Mouse (Mus musculus) right cerebral cortex, postnatal 4 days (tissue): ENCODE measurements at regions not wholly inside any gene's neighbourhood (a gene's known extent, or its start where the extent isn't known, plus 50 kb on each side); places are given as distances from the start of the nearest gene placed in this dataset.

Source experiments
- DNase-seq: peaks from one replicate; pipeline ENCODE4 v3.0.0-alpha.2; 2022

DNA sequence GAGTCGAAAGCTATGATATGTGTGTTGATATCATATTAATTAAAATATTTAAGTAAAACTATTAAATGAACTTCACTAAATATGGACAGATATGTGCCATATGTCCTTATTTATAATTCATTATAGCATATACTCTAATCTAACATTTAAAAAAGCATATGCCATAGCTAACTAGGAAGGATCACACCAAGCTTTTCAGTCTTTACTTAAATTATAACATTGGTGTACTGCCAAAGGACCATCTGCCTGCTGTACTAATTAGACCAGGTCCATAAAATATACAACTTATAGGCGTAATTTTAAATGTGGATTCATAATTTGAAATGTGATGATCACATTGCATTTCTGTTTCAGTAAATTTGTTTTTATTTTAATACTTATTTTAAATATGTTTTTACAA, 651.9 kb upstream of the Klhl1 start:
- no peak for DNase-seq

DNA sequence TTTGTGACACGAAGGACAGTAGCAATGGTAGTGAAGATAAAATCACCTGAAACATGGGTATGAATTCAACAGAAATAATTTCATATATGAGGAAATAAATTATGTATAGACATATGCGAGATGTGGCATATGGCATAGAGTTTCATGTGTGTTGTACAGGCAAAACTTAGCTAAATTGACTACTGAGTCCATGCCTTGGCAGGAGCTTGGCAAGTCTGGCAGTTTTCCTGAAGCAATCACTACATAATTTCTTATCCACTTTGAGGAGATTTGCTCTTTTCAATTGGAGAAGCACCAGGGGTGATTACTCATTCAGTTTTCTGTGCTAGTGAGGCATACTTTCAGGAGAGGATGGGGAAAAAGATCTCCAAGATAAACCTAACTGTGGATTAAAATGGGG, 646.9 kb upstream of the Klhl1 start:
- DNase-seq = peak; percentile 27

DNA sequence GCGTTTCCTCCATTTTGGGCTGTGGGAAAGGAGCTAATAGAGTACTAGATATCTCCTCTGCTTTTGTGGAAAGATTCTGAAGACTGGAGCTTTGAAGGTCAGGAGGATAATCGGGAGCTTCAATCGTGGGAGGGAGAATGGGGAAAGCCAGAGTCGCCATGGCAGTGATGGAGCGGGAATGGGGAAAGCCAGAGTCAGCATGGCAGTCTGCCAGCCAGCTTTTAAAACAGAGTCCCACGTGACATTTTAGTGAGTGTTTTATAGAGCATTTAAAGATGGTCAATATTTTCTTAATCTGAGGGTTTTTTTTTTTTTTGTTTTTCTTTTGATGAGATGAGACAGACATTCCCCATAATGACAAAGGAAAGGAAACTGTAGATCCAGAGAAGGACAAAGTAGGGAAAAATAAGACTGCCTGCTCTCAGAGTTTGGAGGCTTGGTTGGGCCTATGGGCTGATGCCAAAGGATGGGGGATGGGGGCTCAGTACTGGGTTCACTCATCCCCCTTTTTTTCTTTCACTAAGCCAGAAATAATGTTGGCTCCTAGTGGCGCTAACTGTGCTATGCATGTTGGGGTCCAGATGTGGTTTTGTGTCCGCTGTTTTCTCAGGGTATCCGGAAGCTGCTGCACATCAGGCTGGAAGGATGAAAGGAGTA, 630.2 kb upstream of the Klhl1 start:
- DNase-seq = no peak

DNA sequence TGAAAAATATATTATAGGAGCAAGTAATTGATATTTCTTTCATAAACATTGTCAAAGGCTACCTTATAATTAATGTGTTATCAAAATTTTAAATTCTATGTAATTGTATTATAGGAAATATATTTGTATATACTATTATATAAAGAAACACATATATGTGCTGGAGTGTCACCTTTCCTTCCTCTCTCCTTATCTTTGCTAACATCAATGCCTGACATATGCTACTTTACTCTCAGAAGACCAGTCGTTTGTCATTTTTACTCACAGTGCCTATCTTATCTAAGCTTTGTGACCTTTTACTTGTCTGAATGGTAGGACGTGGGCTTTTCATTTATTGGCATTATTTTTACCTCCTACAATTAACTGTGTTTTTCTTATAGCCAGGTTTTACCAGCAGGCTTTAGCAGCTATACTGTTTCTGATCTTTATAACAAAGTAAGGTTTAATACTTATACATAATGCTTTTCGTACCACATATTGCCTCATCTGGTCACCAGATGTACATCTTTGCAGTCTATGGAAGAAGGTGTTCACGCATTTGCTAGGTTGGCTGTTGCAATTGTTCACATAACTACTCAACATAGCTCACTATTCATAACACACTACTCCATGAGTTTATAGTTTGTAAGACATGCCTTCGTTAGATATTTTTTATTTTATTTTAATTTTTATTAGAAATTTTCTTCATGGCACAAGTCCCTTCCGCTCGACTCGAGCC, 597.2 kb upstream of the Klhl1 start:
- no peak for DNase-seq

DNA sequence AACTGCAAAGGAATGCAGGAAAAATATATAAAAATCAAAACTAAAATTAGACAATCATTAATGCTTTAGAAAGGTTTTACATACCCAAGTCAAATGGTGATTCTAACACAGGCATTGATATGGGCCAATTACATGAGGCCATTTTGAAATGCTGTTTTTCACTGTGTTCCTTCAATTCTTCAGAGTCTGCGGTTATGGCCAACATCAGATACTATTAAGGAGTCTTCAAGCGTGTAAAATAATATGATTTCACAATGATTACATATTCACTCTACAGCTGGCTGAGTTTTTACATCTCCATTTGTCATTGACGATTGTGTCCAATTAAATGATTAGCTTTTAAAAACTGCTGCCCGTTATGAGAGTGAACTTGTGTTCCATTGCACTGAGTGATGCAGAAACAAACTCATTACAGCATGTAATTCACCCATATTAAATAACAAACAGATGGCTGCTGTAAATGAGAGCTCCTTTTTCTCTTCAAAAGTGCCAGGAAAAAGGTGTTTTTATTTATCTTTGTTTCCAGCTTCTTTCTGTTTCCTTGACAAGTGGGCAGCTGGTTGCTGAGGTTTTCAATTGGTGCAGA, 582.3 kb upstream of the Klhl1 start:
- DNase-seq = no peak

DNA sequence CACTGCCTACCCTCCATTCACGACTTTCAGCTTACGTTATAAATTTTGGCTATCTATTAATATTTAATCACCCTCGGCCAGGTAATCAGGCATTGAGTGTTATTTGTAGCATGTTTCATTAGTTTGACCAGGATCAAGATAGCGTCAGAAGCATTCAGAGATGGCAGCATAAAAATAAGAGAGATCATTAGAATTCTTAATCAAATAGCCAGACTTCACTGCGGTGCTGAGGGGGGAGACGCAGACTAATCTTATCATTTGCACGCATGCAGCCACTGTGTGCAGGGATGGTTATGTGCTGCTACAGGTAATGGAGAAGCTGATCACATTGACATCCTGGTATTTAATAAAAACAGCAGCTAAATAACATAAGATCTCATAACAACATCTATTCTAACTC, 574.5 kb upstream of the Klhl1 start:
- no peak for DNase-seq

DNA sequence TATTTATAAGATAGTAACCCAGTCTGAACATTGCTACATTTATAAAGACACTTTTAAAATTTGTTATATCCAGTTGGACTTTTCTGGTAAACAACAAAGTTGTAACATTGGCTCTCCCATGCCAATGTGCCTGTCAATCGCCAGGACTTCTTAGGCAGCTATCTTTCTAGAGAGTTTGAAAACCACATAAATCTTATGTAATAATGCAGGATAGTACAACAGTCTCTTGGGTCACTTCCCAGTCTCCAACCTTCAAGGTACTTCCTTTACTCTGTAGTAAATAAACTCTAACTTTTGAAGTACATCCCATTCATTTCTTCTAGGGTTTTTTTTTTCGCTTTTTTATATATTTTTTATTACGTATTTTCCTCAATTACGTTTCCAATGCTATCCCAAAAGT, 570.0 kb upstream of the Klhl1 start:
- no peak for DNase-seq

DNA sequence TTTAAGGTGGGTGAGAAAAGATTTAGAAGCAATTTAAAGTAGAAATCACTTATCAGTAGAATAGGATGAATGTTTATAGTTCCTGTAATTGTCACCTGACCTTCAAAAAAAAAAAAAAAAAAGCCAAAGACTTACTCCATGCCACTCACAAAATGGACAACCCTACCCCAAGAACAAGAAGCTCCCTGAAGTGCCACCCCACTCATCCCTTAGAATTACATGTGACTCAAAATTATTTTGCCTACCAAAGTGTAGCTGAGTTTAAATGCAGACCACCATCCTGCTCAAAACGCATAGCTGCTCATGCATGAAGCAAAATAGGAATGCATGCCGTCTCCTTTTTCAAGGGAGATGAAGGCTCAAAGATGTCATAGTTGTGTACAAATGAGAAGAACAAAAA, 568.4 kb upstream of the Klhl1 start:
- no peak for DNase-seq

DNA sequence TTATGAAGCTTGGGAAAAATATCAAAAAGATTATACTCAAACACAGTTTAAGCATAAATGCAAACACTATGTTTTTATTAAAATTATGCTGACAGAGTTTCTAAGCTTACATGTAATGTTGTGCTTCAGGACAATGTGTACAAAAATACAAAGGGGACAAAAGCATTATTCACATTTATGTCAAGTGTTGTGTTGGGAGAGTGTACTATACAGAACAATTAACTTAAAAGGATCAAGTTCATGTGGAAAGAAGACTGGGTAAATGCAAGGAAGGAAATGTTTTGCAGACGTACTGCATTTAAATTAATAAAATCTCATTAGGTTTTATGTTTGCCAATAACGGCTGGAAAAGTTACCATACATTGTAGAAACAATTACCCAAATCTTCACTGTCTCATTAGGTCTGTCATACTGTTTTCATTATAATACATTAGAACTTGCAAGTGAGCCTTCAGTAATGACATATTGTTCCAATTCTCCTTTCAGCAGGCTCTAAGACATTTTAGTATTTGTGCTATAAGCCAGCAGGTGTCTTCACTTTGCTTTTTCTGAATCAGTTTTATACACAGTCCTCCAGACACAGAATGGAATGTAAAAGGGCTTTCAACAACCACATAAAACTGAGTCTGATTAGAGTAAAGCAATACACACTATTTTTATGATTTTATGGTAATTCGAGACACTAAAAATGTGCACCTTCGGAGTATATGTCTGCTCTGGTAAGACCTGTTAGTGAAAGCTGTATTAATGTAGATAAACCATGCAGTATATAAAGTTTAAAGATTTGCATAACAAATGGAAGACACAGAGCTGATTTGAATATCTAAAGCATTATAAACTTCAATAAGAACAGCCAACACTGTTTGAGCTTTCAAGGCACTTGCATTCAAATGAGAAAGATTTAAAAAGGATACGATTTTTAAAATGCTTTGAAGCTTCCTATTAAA, 567.7 kb upstream of the Klhl1 start:
- DNase-seq = no peak

DNA sequence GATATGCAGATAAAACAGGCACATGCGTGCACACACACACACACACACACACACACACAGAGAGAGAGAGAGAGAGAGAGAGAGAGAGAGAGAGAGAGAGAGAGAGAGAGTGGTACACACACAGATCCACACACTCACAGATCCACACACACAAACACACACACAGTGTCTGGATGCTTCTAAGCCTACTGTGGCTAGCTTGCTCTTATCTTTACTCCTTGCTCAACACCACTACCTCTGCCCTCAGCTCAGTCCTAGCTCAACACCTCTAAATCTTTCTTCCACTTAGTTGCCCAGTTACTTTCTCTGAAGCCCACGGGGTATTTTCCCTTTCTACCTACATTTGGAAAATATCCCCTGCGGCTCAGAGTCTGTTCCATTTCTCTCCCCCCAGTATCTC, 555.9 kb upstream of the Klhl1 start:
- no peak for DNase-seq

DNA sequence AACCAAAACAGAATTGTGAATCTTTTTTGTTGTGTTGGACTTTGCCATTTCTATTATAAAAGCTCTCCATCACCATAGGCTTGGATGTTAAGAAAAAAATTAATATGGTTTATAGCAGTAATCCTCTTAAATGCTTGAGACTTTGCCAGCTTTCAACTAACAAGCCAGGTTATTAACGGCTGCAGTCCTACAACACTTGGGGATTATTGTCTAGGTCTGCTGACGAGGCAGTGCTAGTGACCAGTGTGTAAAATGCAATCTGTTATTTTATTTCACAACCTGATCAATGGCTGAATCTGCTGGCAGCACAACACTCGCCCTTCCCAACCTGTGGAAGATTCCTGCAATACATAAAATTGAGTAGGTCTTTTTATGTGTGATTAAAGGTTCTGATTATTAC, 549.9 kb upstream of the Klhl1 start:
- no peak for DNase-seq

DNA sequence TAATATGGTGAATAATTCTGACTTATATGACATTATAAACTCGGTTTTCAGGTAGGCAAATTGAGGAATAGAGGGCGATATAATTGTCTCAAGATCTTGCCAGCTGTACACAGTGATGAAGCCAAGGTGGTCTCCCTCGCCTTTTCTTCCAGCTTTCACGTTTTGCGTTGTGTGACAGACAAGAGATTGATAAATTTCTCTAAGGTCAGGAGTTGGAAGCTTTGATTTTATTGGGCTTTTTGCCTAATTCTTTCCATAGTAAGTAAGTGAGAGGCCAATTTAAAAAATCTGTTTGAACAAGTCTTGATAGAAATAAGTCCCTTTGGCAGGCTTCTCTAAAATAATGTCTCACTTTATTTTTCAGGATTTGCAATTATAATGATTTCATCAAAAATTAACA, 549.4 kb upstream of the Klhl1 start:
- no peak for DNase-seq

DNA sequence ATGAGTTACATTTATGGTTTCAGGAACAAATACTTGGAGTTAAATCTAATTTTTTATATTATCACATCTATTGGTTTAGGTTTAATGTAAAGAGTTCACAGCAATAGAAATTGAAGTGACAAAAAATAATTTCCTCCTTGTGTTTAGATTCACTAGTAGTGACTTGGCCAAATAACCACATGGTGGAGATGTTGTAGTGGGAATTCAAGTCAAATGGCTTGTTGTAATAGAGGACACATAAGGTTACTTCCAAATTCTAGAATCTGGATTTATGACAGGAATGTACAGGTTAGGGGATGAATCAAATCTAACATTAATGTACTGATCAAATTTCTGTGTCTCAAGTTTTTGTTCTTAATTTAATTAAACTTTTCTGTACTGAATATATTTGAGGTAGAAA, 526.4 kb upstream of the Klhl1 start:
- no peak for DNase-seq

DNA sequence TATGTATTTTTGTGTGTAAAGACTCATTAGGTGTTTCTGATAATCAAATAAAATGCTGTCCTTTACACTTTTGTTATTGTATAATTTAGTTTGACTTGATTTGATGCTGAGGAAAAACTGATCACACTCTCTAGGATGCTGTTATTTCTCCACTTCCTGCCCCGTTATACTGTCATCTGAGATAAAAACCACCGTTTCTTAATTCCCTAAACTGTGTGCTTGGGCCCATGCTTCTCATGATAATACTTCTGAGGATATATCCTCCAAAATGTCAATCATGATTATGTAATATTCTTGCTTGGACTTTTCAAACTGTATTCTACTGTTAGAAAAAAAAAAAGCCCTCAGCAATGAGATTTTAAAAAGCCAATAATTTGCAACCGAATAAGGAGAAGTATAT, 520.9 kb upstream of the Klhl1 start:
- DNase-seq = no peak

DNA sequence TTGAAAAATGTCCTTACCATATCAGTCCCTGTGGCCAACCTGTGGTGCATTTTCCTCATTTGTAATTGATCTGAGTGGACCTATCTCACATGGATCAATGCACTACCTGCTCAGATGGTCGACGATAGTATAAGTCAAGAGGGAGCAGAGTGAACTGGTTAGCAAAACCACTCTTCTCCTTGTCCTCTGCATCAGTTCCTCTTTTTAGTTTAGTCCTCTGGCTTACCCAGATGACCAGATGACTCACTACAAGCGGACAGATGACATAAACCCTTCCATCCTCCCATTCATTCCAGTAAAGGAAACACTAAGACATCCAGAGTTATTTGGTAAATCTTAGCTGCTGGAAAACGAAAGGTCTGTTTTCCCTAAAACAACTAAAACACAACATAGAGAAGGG, 509.6 kb upstream of the Klhl1 start:
- no peak for DNase-seq

DNA sequence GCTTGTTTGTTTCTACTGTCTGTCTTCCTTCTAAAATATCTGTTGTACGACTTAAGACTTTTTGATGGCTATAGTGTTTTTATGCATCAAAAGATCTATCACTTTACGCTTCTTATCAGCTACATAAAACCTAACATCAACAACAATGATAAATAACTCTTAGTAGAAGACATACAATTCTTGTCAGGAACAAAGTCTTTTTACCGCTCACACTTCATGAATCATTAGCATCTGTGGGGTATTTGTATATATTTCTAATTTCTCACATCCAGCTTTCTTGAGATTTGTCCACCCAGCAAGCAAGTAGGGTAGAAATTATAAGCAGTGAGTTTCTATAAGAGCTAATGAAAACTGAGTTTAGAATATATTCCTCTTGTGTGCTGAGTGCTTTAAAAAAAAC, 487.4 kb upstream of the Klhl1 start:
- DNase-seq = no peak

DNA sequence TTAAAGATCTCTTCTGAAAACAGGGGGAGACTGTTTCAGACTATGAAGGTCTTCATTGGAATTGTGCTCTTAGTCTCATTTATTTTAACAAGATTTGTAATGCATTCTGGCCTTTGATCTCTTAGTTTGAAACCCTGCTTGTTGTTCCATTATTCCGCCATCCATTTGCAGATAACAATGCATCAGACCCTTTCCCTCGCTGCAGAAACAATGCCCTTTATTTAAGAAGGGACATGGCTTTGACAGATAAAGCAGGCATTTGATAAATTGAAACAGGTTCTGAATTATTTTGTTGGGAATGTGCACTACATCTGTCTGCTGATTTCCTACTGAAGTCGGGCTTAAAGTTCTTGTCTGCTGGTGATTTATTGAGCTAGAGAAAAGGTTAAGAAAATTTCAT, 476.2 kb upstream of the Klhl1 start:
- no peak for DNase-seq

DNA sequence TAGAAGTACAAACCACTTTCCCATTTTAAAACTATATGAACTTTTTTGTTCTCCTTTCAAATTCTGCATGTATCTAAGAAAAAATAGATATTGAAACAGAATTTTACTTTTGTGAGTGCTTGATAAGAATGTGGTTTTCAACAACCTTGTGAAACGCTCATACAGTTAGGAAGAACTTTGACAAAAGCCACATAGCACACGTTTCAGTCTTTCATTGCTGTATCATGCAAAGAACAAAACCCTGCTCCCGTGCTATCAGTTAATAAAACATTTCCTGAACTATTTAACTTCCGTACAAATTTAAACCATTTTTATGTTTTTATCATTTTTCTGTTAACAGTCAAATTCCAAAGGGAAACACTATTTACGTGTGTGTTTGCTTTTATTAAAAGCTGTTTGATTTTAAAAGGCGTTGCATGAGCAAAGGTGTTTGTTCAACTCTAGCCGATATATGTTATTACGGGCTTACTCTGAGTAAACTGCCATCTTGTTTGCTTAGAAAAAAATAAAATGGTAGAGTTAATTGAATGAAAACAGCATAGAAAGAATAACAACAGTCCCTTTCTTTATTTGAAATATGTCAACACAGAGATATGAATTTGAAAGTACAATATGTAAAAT, 471.8 kb upstream of the Klhl1 start:
- DNase-seq = no peak

DNA sequence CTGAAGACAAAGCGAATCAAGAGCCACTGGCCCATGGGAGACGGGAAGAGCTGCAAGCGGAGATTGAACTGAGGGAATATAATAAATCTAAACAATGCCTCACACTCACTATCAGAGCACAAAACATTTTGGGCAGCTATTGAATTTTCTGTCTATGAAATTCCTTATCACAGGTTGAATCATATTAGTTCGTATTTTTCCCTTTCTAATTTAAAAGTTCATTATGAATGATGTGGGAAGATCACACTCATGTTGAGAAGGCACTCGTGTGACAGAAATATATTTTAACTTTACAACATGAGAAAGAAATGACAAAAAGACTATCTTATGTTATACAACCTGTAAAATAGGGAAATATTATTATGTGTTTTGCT, 444.2 kb upstream of the Klhl1 start:
- no peak for DNase-seq

DNA sequence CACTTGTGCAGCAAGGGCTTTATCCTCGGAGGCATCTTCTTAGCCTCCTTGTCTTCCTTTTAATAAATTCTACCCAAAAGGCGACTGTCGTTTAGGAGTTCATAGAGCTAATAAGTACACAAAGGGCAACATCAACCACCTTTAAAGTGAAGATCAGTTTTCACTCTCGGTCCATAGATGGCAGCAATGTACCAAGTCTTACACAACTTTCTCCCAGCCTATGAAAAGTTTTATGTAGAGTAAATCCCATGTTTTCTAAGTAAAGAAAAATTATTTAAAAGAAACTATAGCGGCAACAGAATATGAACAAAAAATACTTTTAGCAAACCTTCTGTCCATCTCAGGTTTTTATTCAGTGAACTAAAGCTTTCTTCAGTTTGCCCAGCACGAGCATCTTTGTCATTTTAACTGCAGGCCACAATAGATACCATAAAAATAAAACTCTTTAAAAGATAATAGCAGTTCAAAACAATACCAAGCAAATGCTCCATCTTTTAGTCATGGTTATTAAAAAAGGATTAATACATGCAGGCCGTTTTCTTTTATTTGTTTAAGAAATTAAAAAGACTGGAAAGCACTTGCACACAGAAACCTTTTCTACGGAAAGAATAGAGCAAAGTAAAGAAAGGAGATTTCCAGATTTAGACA, 443.6 kb upstream of the Klhl1 start:
- DNase-seq = no peak

DNA sequence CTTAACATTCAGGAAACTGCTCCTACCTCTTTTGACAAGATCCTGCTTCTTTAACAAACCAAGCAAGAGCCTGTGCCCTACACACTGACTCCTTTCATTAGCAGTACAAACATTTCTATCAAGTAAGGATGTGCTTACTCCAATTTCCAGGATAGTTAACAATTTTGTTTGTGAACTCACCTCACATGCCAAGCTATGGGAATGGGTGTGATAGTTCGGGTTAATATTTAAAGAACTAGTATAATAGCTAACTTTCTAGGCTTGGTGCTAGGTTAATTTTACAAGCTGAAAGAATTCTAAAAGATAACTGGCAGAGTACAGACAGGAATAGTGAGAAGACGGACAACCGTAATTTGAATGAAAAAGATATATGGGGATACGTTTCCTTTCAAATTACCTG, 437.2 kb upstream of the Klhl1 start:
- DNase-seq = no peak

DNA sequence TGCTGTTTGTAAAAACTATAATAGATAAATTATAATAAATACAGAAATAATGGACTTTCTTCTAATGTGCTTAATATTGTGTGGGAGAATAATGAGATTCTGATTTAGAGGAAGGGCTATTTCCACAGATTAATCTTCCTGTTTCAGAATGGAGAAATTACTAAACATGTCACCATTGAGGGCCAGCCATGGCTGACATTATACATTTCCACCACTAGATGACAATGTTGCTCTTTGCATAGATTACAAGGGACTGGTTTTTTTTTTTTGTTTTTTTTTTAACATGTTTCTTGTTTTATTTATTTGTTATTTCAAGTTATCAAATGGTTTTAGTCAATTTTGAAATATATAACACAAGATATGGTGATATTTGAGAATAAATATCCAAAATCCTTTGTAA, 435.6 kb upstream of the Klhl1 start:
- DNase-seq = no peak

DNA sequence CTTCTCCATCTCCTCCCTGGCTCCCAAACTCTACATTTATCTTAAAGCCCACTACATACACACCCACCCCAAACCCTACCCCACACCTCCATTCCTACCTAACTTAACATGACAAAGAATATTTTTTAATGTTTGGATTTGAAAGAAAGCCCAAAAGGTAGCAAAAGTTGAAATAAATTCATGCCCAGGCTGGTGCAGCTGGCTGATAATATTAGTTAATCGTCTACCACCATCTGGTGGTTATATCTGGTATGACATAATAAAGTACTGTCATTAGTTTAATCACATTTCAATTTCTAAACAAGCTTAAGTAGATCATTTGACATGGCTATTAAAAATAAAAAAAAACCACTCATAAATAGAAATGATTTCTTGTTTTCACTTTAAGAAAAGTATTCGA, 389.8 kb upstream of the Klhl1 start:
- DNase-seq = no peak
